Mouse (Mus musculus) cerebellum, adult 11 months (tissue): ENCODE results near the gene Aox2.
A peak's percentile ranks its signal among the peaks of the same experiment; 100 is the strongest.
"Not testable (repeated sequence)": the region's sequence is repeated elsewhere in the genome, so short reads cannot be mapped to it uniquely, and the experiment has no call there.

Source experiments
- DNase-seq: peaks from one replicate; pipeline ENCODE4 v3.0.0; 2022

The Aox2 gene

DNA sequence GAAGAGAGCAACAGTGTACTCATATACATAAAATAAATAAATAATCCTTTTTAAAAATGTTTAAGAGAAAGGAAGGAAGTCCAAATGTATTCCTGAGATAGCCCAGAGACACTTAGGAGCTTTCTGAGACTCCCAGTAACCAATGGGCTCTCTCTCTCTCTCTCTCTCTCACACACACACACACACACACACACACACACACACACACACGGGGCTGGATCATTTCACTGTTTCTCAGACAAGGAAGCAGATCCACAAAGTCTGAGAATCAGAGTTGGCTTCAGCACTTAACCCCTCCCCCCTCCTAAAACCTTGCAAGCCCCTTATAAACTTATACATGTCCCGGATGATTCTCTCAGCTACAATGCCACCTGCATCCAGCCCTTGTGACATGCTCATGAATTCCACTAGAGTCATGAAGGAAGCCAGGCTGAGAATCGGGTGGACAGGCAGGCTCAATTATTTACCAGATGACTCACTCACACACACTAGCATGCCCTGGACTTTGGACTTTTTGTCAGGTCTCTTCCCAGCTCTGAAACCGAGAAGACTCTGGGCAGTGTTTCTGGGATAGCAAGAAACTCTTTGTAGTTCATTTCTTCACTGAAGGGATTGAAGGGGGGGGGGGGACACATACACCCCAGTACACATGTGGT lies 75.2 kb downstream of the Aox2 start:
- no peak for DNase-seq

DNA sequence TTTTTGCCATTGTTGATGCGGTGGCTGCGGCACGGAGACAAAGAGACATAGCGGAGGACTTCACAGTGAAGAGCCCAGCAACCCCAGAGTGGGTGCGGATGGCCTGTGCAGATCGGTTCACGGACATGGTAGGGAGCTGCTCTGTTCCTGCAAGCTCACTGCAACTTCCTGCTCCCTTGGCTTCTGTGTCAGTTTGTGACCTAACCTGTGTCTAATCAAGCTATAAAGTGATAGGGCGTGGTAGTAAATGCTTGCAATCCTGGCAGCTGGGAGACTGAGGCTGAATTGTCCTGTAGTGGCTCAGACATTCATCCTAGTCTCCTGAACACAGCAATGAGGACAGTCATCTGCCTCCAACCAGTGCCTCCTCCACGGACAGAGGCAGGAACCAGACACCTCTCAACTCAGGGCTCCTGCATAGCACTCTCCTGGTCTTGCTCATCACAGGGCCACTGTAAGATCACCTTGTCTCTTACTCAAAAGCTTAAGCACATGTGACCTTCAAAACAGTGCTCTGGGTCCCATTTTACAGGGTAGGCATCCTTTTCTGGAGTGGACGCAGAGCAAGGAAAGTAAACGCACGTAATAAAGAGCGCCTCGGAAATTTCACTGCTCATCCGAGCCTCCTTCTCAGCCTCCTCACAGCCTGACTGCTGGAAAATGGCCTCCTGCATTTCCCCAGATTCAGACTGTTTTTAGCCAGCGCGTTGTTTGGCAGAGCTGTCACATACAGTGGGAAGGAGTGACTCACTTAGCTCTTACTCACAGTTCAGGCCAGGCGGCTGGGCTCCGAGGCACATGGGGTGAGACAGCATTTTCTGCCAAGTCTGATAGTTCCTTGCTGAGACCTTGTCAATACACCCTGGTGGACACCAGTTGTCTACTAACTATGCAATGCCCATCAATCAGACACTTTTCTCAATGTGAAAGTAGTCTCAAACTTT lies 81.1 kb downstream of the Aox2 start:
- no peak for DNase-seq

DNA sequence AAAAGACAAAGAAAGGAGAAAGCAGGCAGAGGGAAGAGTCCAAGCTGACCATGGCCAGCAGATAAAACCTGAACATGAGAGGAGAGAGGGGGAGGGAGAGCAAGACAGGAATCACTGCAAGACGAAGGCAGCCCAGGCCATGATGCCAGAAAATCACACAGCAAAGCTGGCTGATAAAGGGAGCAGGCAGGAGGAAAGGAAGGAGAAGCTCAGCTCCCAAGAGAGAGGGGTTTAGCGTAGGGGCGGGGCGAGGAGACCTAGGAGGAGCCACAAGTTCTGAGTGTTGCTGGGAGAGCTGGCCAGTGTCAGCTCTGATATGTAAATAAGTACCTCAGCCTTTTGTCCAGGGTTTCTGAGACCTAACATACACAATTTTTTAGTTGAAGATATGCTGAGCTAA lies 84.2 kb downstream of the Aox2 start:
- no peak for DNase-seq

DNA sequence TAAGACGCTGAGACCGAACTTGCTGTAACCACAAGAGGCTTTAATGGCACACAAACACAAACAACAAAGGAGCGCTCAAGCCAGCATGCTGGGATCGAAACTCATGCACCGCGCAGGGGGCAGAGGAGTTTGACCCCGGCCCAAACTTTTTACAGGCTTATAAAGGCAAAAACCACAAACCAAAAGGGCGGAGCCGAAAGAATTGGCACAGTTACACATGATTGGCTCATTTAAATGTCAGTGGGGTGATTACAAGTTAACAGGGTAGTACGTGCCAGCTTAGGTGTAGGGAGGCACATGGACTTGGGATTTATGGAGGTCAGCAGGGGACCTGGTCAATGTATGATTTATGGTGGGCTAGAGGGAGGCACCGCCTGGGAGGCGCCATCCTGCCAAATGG lies 86.4 kb downstream of the Aox2 start:
- no peak for DNase-seq

DNA sequence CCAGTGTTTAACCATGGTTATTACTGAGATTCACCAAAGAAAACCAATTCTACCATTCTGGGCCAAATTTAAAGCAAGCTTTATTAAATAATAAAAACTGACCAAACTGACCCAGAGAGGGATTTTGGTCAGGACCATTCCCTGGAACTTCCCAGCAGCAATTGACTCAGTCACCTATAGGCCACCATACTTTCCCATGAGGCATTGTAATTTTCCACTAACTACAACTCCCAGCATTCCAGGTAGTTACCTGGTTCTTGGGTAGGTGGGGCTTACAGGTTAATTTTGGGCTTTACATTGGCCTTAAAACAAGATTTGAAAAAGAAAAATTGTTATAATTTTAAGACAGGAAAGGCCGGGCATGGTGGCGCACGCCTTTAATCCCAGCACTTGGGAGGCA lies 87.7 kb downstream of the Aox2 start:
- no peak for DNase-seq

GRCm38 (mm10) chr1:58366737-58367471 lies 88.8 kb downstream of the Aox2 start:
- no peak for DNase-seq

GRCm38 (mm10) chr1:58369716-58370115 lies 91.6 kb downstream of the Aox2 start:
- no peak for DNase-seq

- DNase-seq: not testable (repeated sequence)
These were observed 96.1 kb downstream of the Aox2 start for GRCm38 (mm10) chr1:58374266-58374665.

DNA sequence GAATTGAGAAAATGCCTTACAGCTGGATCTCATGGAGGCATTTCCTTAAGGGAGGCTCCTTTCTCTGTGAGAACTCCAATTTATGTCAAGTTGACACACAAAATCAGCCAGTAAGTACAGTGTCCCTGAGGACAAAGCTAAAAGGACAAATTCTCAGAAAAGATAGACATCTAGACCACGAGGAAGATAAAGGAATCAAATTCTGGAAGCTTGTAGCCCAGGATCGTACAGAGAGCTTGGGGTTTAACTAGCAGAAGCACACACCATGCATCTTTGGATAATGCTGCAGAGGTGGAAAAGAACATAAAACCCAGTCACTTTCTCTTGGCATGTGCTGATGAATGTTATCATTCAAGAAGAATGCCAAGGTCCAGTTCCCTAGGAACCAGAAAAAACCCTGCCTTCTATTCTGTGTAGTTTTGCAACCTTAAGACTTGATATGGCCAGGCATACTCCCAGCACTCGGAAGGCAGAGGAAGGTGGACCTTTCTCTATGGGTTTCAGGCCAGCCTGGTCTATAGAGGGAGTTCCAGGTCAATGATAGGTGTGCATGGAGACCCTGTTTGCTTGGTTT lies 97.5 kb downstream of the Aox2 start:
- DNase-seq: no peak

DNA sequence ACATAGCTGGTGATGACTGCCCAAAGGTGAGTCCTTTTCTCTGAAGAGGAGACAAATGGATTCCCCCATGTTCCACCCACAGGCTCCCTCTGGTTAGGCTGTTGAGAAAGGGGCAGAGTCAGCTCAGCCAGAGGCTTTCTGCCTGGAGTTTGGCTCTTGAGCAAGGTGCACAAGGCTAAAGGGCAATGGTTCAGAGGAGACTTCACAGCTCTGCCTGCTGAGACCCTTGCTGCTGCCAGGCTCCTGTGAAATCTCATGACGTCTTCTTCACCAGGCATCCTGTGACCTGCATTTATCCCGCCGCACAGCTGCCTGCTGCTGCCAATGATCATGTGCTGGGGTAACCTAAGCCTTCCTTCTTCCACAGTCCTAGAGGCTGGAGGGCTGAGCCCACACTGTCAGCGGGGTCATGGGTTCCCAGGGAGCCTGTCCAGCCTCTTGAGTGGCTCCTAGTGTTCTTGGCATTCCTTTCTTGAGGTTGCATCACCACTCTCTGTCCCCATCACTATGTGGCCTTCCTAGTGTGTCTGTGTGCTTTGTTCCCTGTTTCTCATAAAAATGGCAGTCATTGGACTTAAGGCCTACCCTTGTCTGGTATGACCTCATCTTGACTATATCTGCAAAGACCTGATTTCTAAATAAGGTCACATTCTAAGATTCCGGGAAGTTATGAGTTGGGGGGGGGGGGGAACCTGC lies 104.6 kb downstream of the Aox2 start:
- DNase-seq: no peak

DNA sequence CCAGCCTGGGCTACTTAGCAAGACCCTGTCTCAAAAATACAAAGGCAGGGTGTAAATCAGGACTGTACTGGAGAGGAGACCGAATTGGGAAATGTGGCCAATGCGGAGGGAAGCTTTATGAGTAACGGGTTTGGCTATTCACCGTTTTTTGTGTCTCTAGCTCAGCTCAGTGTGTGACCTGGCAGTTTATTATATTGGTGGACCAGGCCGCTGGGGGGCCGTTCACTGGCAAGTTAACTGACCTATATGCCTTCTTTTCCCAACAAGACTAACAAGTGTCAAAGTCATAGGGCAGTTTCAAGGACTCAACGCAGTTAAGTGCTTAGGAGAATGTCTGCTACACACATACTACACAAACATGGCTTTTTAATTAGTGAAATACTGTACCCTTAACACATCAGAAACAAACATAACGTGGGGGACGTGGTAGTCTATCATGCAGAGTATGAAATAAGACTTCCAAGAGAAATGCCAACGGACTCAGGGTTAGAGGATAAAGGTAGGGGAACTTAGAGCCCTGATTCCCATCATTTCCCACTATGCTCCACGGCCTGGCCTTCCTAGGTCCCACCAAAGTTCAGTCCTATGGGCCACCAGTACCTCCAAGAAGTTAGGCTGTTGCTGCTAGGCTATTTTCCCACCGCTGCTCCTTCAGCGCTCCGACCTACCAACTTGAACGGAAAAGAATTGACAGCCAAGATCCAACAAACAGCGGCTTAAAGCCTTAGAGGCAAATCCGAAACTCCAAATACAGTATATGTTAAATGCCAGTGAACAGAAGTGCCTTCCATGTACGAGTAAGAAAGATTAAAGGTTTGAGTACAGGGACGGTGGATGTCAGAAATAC lies 113.5 kb downstream of the Aox2 start:
- DNase-seq: peak; percentile 9

DNA sequence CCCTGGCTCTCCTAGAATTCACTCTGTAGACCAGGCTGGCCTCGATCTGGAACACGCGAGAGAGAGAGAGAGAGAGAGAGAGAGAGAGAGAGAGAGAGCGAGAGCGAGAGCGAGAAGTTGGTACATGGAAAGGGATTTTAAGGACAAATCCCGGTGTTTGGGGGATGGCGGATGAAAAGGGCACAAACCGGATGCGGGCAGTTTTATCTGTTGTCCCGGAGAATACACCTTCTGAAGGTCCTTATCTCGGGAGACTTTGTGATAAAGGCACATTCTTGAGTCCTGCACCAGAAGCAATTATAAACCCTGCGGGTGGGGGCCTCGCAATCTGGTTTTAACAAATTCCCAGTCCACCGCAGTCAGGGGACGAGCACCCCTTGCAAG lies 114.1 kb downstream of the Aox2 start:
- DNase-seq: no peak

- peak; percentile 90 for DNase-seq
These were observed 114.6 kb downstream of the Aox2 start, which contains the start of gene Bzw1 for GRCm38 (mm10) chr1:58392652-58393283. TSS of gene Bzw1 (plus strand) at chr1:58392898.

- DNase-seq: peak; percentile 42
These were observed 115.4 kb downstream of the Aox2 start for GRCm38 (mm10) chr1:58393284-58394195.

GRCm38 (mm10) chr1:58395341-58395740 lies 117.2 kb downstream of the Aox2 start:
- no peak for DNase-seq

GRCm38 (mm10) chr1:58396179-58396578 lies 118.1 kb downstream of the Aox2 start:
- no peak for DNase-seq

- no peak for DNase-seq
These were observed 119.6 kb downstream of the Aox2 start for GRCm38 (mm10) chr1:58397731-58398130.

DNA sequence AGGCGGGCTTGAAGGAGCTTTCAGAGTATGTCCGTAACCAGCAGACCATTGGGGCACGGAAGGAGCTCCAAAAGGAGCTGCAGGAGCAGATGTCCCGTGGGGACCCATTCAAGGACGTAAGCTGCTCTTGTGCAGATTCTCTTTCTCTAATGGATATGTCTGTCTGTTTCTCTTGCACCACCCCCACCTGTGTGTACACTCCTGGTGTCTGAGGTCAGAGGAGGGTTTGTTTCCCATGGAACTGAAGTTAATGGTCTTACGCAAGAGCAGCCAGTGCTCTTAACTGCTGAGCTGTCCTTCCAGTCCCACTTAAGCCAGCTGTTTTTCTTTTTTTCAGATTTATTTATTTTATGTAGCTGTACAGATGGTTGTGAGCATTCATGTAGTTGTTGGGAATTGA lies 123.3 kb downstream of the Aox2 start:
- DNase-seq: no peak

- no peak for DNase-seq
These were observed 125.6 kb downstream of the Aox2 start for GRCm38 (mm10) chr1:58403745-58404144.

- no peak for DNase-seq
These were observed 129.2 kb downstream of the Aox2 start for GRCm38 (mm10) chr1:58407321-58407720.
